Mouse (Mus musculus) forebrain, embryonic 16.5 days (tissue): ENCODE data around the gene Prr27. TPM values are rescaled to one million over a fixed set of nuclear protein-coding genes. Genes with fewer than 3 reads are reported as not detected.

ENCODE experiments used
- polyA plus RNA-seq: library from polyadenylated mRNA; unstranded; fragments of >200 nt; fragmentation: Nextera tagmentation; extraction: Ambion mirVana; gene quantifications from 2 replicates; pipeline ENCODE4 v1.2.1, GENCODE M21; 2015

Gene Prr27
- polyA plus RNA-seq, 1 experiment from 2014 or later: not detected

Other genes with a start within 250 kb of the Prr27 start
- not detected in 2 replicates for gene Sult1e1, start 234.1 kb upstream of the Prr27 start, polyA plus RNA-seq
- not detected in 2 replicates for gene Csn1s1, start 159.5 kb upstream of the Prr27 start, polyA plus RNA-seq
- gene Csn2, start 126.1 kb upstream of the Prr27 start, polyA plus RNA-seq: not detected in 2 replicates
- gene Csn1s2a, start 51.1 kb upstream of the Prr27 start, polyA plus RNA-seq: not detected in 2 replicates
- not detected in 2 replicates for gene Csn1s2b, start 17.6 kb upstream of the Prr27 start, polyA plus RNA-seq
- gene Odam, start 59.3 kb downstream of the Prr27 start, polyA plus RNA-seq: not detected in 2 replicates
- gene Csn3, start 99.9 kb downstream of the Prr27 start, polyA plus RNA-seq: not detected in 2 replicates
- not detected in 2 replicates for gene 2310003L06Rik, start 143.8 kb downstream of the Prr27 start, polyA plus RNA-seq
- gene Gm28434, start 143.8 kb downstream of the Prr27 start, polyA plus RNA-seq: not detected in 2 replicates
- gene Cabs1, start 153.8 kb downstream of the Prr27 start, polyA plus RNA-seq: not detected in 2 replicates
- not detected in 2 replicates for gene Smr3a, start 176.9 kb downstream of the Prr27 start, polyA plus RNA-seq